Mouse (Mus musculus) liver, embryonic 16.5 days (tissue): ENCODE data around the gene Mif. TPM values are rescaled to one million over a fixed set of nuclear protein-coding genes. Genes with fewer than 3 reads are reported as not detected.

Experiments
- ATAC-seq: fragments of 200-750 bp; cut with Nextera tagmentation; 2 replicates; pipeline ENCODE4 v1.8.0; 2017; ENCODE audit warnings: low read depth, mild to moderate bottlenecking, moderate number of reproducible peaks, moderate library complexity
- H3K27ac ChIP-seq: fragments of 300-500 bp; sonication (generic); 2 replicates; pipeline ENCODE4 v1.5.1; 2014; ENCODE audit warnings: mild to moderate bottlenecking, low read length
- H3K27me3 ChIP-seq: fragments of 300-500 bp; sonication (generic); 2 replicates; pipeline ENCODE4 v1.6.1; 2014; ENCODE audit warnings: low read depth, low read length, mixed read lengths; ENCODE audit not compliant: control insufficient read depth, insufficient read depth
- H3K36me3 ChIP-seq: fragments of 300-500 bp; sonication (generic); 2 replicates; pipeline ENCODE4 v1.6.1; 2014; ENCODE audit warnings: mild to moderate bottlenecking; ENCODE audit not compliant: control insufficient read depth, insufficient read depth
- H3K4me1 ChIP-seq: fragments of 300-500 bp; sonication (generic); 2 replicates; pipeline ENCODE4 v1.6.1; 2014; ENCODE audit warnings: low read depth, low read length, mixed read lengths; ENCODE audit not compliant: control insufficient read depth
- H3K4me2 ChIP-seq: fragments of 300-500 bp; sonication (generic); 2 replicates; pipeline ENCODE4 v1.6.1; 2014; ENCODE audit warnings: low read depth, low read length, mixed read lengths
- H3K4me3 ChIP-seq: fragments of 300-500 bp; sonication (generic); 2 replicates; pipeline ENCODE4 v1.5.1; 2014; ENCODE audit warnings: low read depth, mild to moderate bottlenecking, low read length
- H3K9ac ChIP-seq: fragments of 300-500 bp; sonication (generic); 2 replicates; pipeline ENCODE4 v1.6.1; 2014; ENCODE audit warnings: low read depth, low read length
- H3K9me3 ChIP-seq: fragments of 300-500 bp; sonication (generic); replicated peaks from 2 replicates; pipeline ENCODE4 v1.6.1; 2016; ENCODE audit warnings: low read length; ENCODE audit not compliant: control insufficient read depth
- WGBS: fragments of 180-500 bp; shearing (Covaris S2); extraction: QIAGEN DNeasy Blood & Tissue Kit; methylation state at CpG from one replicate; pipeline ENCODE4 v1.1.7; 2014; ENCODE audit not compliant: insufficient replicate concordance; 5-methylcytosine and 5-hydroxymethylcytosine counted together
- polyA plus RNA-seq: library from polyadenylated mRNA; unstranded; fragments of >200 nt; fragmentation: Nextera tagmentation; extraction: Ambion mirVana; gene quantifications from 2 replicates; pipeline ENCODE4 v1.2.1, GENCODE M21; 2015

Gene Mif
- polyA plus RNA-seq, 1 experiment from 2014 or later = 964 TPM

- Histone ChIP-seq H3K36me3 (no peaks in the 10 kb centered on the region), H3K4me1 (peaks cover 47% of the 10 kb centered on the region), H3K27ac (peak overlapping the region; percentile 84), H3K9ac (peak overlapping the region; percentile 13; the same call in 1 of the 2 replicates), H3K9me3 (no peaks in the 10 kb centered on the region), H3K4me2 (peak overlapping the region; percentile 93), H3K27me3 (peaks cover 14% of the 10 kb centered on the region), H3K4me3 (peak overlapping the region; percentile 63)
- peak; percentile 54 for ATAC-seq
- WGBS = under 1% methylated on average over 10 of the region's 10 CpGs
These were observed 24.7 kb downstream of the Mif start for GRCm38 (mm10) chr10:75835307-75835706.

GRCm38 (mm10) chr10:75834721-75835120, 25.3 kb downstream of the Mif start:
- Histone ChIP-seq H3K4me3 (peak overlapping the region; percentile 63), H3K27ac (peak overlapping the region; percentile 84)
- WGBS = 5% methylated on average over 9 of the region's 9 CpGs

GRCm38 (mm10) chr10:75834250-75834649, 25.8 kb downstream of the Mif start:
- H3K27ac ChIP-seq = peak overlapping the region; percentile 75
- 2% methylated on average over 21 of the region's 21 CpGs for WGBS

More at GRCm38 (mm10) chr10:75834721-75835120, 25.3 kb downstream of the Mif start:
- Histone ChIP-seq H3K4me1 (peaks cover 47% of the 10 kb centered on the region), H3K9me3 (no peaks in the 10 kb centered on the region), H3K9ac (peak overlapping the region; percentile 64), H3K27me3 (peaks cover 14% of the 10 kb centered on the region), H3K4me2 (peak overlapping the region; percentile 93), H3K36me3 (no peaks in the 10 kb centered on the region)
- ATAC-seq = no peak

GRCm38 (mm10) chr10:75833456-75834080, 26.5 kb downstream of the Mif start:
- peak overlapping the region; percentile 64 for H3K9ac ChIP-seq
- H3K27me3 ChIP-seq = peaks cover 14% of the 10 kb centered on the region
- H3K4me1 ChIP-seq = peaks cover 47% of the 10 kb centered on the region
- no peaks in the 10 kb centered on the region for H3K36me3 ChIP-seq
- no peaks in the 10 kb centered on the region for H3K9me3 ChIP-seq
- 6% methylated on average over 21 of the region's 21 CpGs for WGBS
- H3K4me2 ChIP-seq = peak overlapping the region; percentile 93
- ATAC-seq = no peak
- peak overlapping the region; percentile 75 for H3K27ac ChIP-seq
- H3K4me3 ChIP-seq = peak overlapping the region; percentile 63

More at GRCm38 (mm10) chr10:75834250-75834649, 25.8 kb downstream of the Mif start:
- peak overlapping the region; percentile 63 for H3K4me3 ChIP-seq
- H3K9ac ChIP-seq = peak overlapping the region; percentile 64
- H3K27me3 ChIP-seq = peaks cover 14% of the 10 kb centered on the region
- H3K9me3 ChIP-seq = no peaks in the 10 kb centered on the region
- H3K4me1 ChIP-seq = peaks cover 47% of the 10 kb centered on the region
- no peaks in the 10 kb centered on the region for H3K36me3 ChIP-seq
- ATAC-seq = no peak
- peak overlapping the region; percentile 93 for H3K4me2 ChIP-seq

GRCm38 (mm10) chr10:75832272-75832895, 27.7 kb downstream of the Mif start:
- H3K4me1 ChIP-seq = peaks cover 37% of the 10 kb centered on the region
- no peak overlapping the region for H3K27ac ChIP-seq
- peak overlapping the region; percentile 93; the same call in 1 of the 2 replicates for H3K4me2 ChIP-seq
- H3K9me3 ChIP-seq = no peaks in the 10 kb centered on the region
- peaks cover 14% of the 10 kb centered on the region for H3K27me3 ChIP-seq
- WGBS = 48% methylated on average over 13 of the region's 13 CpGs
- H3K4me3 ChIP-seq = no peak overlapping the region
- no peak overlapping the region for H3K9ac ChIP-seq
- H3K36me3 ChIP-seq = no peaks in the 10 kb centered on the region
- no peak for ATAC-seq

GRCm38 (mm10) chr10:75830275-75830670, 29.8 kb downstream of the Mif start:
- peaks cover 20% of the 10 kb centered on the region for H3K4me1 ChIP-seq
- no peaks in the 10 kb centered on the region for H3K9me3 ChIP-seq
- H3K4me2 ChIP-seq = no peak overlapping the region
- H3K9ac ChIP-seq = no peak overlapping the region
- 62% methylated on average over 2 of the region's 2 CpGs for WGBS
- no peak for ATAC-seq
- peaks cover 14% of the 10 kb centered on the region for H3K27me3 ChIP-seq
- H3K36me3 ChIP-seq = no peaks in the 10 kb centered on the region
- H3K4me3 ChIP-seq = no peak overlapping the region
- H3K27ac ChIP-seq = no peak overlapping the region

GRCm38 (mm10) chr10:75829529-75830274, 30.3 kb downstream of the Mif start:
- H3K4me3 ChIP-seq = no peak overlapping the region
- no peak overlapping the region for H3K9ac ChIP-seq
- H3K4me1 ChIP-seq = peaks cover 14% of the 10 kb centered on the region
- H3K36me3 ChIP-seq = no peaks in the 10 kb centered on the region
- H3K9me3 ChIP-seq = no peaks in the 10 kb centered on the region
- 57% methylated on average over 2 of the region's 2 CpGs for WGBS
- ATAC-seq = no peak
- H3K4me2 ChIP-seq = no peak overlapping the region
- no peak overlapping the region for H3K27ac ChIP-seq
- H3K27me3 ChIP-seq = peaks cover 14% of the 10 kb centered on the region

- no peak overlapping the region for H3K4me2 ChIP-seq
- no peak overlapping the region for H3K27ac ChIP-seq
- H3K9me3 ChIP-seq = no peaks in the 10 kb centered on the region
- no peaks in the 10 kb centered on the region for H3K36me3 ChIP-seq
- peaks cover 2% of the 10 kb centered on the region for H3K4me1 ChIP-seq
- H3K4me3 ChIP-seq = no peak overlapping the region
- H3K9ac ChIP-seq = no peak overlapping the region
- ATAC-seq = peak; percentile 37; the same call in 1 of the 2 replicates
- peaks cover 3% of the 10 kb centered on the region for H3K27me3 ChIP-seq
These were observed 31.5 kb downstream of the Mif start for GRCm38 (mm10) chr10:75828500-75828931.
